Mouse (Mus musculus): ENCODE results near the gene Hesx1.
"Not testable (repeated sequence)": the region's sequence is repeated elsewhere in the genome, so short reads cannot be mapped to it uniquely, and the experiment has no call there.

The Hesx1 gene

DNA sequence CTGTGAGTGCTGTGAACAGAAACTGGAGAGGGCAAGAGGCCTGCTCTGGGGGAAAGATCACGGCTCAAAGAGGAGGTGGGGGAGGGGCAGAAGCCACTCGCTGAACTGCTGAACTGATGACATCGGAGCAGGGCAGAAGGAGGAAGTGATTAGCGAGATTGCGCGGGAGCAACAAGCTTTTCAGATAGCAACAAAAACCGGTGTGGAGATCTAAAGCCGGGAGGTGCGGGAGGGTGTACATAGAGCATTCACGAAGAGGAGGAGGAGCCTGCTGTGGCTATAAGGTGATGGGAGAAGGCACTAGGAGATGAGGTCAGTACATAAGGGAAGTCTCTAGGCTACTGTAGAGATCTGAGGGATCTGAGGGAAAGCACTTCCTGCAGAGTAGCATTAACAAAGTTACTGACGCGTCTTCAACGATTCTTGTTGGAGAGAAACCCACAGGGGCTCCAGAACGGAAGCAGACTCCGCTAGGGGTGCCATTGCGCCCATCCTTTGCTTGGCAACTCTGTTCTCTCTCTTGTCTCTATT is at the start of gene Hesx1:
Gene Hesx1 (plus strand): TSS at position 206 of the 531 bp plus-strand sequence.
- DNase-seq (ENCODE audit: low spot score in 2 of 2), result peak; percentile 11 to 30

DNA sequence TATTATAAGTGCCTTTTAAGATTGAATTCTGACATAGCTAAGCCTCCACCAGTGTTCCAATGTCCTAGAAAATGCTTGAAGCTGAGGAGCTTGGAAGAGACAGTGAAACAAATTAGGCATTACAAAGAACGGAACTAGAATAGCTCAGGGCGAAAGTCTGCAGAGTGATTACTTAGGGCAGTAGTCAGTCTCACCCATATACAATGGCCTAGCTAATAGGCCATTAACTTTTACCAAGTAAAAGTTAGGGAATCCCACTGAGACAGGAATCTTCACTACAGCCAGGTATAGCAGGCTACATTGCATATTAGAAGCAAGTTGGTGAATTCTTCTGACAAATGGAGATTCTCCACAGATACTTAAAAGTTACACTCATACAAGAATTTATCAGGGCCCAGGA is 38.1 kb upstream of the Hesx1 start:
- not testable (repeated sequence) for DNase-seq (ENCODE audit: low spot score in 2 of 2)

DNA sequence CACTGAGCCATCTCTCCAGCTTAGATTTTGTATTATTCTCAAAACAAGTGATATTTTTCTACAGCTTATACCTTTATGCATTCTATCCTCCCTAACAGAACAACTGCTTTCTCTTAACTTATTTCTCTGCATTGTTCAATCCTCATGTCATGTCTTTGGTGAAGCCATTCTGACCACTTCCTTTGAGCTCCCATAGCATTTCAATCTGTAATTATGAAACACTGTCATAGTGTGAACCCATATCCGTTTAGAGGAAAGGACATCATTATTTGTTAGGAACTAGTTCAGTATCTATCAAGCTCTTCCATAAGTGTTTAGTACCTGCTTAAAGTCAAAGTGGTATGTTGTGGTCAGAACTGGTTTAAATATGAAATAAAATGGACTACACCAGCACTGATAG is 33.7 kb upstream of the Hesx1 start:
- no peak for DNase-seq (ENCODE audit: low spot score in 2 of 2)

DNA sequence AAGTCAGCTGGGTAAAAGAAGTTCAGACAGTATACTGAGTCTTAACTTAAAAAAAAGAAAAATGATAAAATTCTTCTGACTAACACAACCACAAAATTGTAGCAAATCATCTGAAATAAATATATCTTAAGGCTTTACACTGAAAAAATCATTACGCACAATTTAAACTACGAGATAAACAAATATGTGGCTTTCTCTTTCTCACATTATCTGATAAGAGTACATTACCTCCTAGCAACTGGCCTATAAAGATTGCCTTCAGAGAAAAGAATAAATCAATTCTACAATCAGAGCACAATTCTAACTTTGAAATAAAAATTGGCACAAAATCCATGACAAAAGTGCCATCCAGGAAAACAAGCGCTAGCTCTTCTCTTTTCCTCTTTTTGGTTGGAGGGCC is 25.1 kb upstream of the Hesx1 start:
- no peak for DNase-seq (ENCODE audit: low spot score in 2 of 2)

DNA sequence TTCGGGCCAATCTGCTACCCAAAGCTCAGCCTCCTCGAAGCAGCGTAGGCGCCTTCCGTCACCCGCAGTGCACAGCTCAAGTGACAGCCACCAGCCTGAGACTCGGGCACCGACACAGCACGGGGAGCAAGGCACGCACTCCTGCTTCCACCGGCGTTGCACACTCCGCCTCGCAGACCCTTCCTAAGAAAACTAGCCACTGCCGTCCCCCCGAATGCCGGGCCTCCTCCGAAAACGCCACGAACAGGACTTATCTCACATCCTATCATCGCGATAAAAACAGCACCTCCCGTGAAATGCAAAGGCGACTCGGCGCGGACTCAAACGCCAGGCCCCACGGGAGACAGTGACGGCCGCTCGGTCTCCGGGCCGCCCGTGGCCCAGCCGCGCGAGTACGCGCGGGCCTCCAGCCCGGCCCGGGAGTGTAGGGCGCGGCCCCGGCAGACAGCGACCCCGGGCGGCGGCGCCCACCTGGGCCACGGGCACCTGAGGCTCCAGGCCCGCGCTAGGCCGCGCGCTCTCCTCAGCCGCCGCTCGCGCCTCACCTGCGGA is 24.3 kb upstream of the Hesx1 start:
- DNase-seq (ENCODE audit: low spot score in 2 of 2), result peak in 1 of 2 experiments; percentile 62

DNA sequence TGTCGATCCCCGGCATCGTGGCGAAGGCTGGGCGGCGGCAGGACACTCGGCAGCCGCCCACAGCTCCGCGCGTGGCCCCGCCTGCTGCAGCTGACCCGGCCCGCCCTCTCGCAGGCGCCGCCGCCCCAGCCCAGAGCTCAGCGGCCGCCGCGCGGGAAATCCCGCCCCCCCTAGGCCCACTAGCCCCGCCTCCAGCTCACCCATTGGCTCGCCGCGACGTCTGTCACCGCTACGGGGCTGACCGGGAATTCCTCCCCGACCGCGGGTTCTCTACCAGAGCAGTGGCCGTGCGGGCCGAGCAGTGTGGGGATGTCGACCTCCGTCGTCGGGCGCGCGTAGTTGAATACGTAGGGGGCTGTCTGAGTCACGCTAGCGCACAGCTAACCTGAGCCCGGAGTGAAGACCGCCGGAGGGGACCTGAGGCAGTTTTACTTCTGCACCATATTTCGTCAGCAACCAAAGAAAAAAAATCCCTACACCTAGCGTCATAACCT is 23.7 kb upstream of the Hesx1 start:
- peak; percentile 95 to 97 for DNase-seq (ENCODE audit: low spot score in 2 of 2)

DNA sequence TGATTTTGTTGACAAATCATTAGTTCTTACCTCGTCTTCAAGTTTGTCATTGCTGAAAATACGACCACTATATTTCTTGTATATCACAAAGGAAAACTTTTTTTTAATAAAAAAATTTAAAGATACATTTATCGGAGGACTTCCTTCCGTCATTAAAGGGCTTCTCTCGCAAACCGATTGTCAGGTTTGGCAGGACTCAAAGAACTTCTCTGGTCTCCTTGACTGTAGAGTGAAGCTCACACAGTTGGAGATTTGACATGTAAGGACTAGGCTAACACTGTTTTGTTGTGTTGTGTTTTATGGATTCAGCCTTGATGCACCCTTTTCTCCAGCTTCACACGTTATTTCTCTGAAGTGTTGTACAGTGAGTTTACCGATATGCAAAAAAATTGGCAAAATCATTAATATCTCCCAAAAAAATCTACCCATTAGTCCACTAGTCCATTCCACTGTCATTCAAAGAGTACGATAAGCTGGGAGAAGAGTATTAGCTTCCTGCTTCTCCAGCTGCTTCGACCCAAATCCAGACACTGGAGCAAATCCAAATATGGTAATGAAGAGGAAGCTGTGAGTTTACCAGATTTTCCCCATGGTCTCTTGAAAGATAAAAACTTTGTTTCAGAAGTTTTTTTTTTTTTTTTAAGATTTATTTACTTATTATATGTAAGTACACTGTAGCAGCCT is 23.0 kb upstream of the Hesx1 start, which contains the start of gene Appl1:
Gene Appl1 (minus strand): TSS at position 127 of the 684 bp plus-strand sequence.
- no peak for DNase-seq (ENCODE audit: low spot score in 2 of 2)

DNA sequence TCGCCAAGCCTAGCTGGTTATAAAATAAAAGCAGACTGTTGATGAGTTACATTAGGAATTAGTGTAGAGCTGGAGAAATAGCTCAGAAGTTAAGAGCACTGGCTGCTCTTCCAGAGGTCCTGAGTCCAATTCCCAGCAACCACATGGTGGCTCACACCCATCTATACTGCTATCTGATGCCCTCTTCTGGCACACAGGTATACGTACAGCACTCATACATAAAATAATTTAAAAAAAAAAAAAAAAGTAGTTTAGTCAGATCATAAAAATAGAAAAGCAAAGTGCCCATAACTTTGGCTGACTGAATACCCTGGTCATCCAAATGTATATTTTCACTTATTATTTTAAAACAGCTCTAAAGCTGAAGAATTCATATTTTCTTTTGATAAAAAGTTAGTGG is 21.1 kb upstream of the Hesx1 start:
- DNase-seq (ENCODE audit: low spot score in 2 of 2), result no peak

DNA sequence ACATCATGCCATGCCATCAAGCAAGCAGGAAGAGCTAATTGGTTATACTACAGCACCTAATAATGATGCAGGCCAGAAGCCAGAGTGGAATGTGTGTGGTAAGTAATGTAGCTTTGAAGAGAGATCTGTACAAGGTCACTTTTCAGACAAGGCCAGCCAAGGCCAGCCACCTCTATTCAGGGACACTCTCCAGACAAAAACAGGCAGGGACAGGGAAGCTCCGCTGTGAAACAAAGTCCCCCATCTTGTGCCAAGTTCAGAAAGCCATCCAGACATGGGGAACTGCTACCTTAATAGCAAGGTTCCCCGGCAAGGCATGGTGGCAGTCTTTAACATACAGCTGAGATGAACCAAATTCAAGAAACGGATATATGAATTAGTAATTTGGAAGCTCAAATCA is 18.7 kb upstream of the Hesx1 start:
- DNase-seq (ENCODE audit: low spot score in 2 of 2), result no peak

DNA sequence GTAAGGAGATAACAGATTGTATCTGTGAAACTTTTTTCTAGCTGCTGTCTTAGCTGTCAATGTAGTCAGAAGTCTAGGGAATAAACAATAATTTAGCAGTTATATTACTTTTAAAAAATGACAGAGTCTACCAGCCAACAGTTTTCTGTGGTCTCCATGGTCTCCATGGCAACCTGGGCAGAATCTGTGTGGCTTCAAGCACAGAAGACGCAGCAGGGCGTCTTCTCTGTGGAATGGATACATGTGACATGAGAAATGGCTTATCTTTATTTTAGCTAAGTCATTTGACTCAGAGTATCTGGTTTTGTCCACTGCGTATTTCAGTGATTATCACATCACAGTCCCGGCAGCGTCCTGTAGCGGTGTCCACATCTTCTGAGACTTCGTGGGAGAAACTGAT is 18.0 kb upstream of the Hesx1 start:
- no peak for DNase-seq (ENCODE audit: low spot score in 2 of 2)

DNA sequence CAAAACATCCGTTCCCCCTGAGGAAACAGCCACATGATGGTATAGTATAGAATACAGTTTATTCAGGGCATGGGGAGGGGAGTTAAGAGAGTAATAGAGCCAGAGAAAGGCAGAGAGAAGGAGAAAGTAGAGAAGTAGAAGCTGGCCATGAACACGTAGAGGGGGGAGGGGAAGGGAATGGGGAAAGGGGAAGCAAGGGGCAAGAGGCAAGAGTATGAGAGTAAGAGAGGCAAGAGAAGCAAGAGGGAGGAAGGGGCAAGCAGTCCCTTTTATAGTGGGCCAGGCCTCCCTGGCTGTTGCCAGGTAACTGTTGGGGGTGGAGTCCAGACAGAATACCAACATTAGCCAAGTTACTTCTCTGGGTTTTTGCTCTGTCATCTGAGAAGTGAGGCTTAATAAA is 16.7 kb upstream of the Hesx1 start:
- DNase-seq (ENCODE audit: low spot score in 2 of 2), result no peak

DNA sequence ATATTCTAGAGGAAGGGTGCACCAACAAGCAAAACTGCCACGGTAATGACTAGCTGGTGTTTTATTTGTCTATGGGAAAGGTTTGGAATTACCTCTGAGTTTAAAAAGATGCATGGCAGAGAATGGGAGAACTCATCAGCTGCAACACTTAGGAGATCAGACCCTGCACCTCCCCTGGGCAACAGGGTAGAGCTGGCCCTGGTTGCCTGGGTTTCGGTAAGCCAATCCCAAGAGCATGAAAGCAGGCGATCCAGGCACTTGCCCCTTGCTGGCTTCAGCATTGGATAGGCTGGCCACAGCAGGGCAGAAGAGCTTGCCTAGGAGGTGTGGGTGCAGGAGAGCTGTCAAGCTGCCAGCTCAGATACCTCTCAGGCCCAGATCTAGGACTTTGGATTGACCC is 14.4 kb upstream of the Hesx1 start:
- no peak for DNase-seq (ENCODE audit: low spot score in 2 of 2)

DNA sequence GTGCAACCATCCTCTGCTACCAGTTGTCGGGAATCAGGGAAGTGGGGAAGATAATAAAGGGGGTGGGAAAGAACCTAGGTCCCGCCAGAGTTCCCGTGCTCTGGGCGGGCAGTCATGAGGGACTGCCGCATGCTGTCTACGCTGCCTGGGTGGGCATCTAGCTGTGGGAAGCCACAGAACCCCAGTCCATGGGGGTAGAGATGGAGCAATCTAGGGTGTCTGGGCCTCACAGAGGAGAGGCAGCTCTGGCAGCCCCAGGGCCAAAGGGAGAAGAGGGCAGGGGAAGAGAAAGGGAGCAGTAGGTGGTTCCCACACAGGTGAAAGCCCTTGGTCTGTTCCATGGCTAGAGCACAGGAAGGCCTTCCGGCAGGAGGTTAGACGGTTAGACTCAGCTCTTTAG is 13.2 kb upstream of the Hesx1 start:
- DNase-seq (ENCODE audit: low spot score in 2 of 2), result no peak

DNA sequence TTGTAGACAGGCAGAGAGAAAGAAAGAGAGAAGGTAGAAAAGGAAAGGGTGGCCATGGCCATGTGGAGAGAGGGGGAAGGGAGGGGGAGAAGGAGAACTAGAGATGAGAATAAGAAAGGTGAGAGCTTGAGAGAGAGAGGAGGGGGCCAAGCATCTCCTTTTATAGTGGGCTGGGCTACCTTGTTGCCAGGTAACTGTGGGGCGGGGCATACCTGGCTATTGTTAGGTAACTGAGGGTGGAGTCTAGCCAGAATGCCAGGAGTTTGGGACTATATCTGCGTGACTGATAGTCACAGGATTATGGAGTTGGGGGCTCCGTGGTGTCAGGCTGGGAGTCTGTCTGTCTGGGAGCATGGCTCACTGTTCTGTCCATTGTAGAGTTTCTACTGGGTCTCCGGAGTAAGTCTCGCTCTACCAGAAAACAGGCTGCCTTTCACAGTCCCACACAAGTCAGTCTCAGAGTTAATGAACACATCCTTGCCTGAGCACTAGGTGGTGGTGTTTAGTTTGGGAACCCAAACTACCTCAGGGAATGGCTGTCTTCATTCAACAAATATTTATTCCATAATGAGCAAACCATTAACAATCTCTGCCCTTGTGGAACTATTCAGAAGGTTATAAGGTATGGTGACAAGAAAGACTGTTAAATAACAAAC is 12.6 kb upstream of the Hesx1 start:
- DNase-seq (ENCODE audit: low spot score in 2 of 2), result no peak

DNA sequence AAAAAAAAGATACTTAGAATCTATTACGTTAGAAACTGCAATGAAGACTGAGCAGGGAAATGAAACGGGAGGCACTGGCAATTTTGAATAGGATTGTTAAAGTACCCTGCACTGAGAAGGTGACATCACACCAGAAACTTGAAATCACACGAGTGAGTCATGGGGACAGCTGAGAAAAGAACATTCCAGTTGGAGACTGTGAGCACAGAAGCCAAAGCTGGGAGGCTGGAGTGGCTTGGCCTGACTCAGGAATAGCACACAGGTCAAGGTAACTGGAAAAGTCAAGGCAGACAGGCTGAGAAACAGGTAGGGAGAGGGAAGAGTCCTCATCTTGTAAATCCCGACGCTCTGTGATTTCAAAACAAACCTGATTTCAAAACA is 12.1 kb upstream of the Hesx1 start:
- DNase-seq (ENCODE audit: low spot score in 2 of 2), result no peak

DNA sequence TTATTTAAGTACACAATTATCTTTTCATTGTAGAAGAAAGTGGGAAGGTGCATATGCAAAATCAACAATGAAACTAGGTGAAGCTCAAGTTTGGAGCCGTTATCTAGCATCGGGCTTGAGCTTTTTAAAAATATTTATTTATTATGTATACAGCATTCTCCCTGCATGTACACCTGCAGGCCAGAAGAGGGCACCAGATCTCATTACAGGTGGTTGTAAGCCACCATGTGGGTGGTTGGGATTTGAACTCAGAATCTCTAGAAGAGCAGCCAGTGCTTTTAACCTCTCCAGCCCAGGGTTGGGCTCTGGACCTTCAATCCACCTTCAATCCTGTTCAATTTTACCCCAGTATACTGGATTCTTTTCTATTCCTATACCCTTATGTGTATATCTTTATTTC is 5.5 kb upstream of the Hesx1 start:
- no peak for DNase-seq (ENCODE audit: low spot score in 2 of 2)

DNA sequence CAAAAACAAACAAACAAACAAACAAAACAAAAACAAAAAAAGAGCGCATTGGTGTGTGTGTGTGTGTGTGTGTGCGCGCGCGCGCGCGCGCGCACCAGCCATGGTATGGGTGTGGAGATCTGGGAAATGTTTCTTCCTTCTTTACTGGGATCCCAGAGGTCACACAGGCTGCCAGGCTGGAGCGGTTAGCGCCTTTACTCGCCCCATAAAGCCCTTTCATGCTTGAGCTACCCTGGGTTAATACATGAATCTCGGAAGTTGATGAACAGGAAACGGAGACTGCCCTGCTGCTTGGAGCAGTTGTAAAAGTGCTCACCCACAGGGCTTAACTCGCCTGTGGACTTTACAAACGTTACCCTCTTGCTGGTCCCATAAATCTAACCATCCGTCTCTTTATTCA is 2.6 kb upstream of the Hesx1 start:
- no peak for DNase-seq (ENCODE audit: low spot score in 2 of 2)

DNA sequence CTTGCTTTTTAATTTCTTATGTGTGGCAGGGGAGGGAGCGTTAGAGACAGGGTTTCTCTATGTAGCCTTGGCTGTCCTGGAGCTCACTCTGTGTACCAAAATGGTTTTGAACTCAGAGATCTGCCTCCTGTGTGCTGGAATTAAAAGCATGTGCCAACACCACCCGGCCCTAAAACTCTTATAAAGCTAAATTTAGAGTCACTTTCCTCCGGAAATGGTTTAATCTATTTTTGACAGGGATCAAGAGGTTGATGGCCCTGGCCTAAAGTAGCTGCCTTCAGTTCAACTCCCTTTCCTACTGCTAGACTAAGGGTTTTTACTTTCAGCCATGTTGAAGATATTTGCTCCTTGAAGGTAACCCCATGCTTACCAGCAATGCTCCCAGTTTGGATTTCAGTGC is 789 bp upstream of the Hesx1 start:
- DNase-seq (ENCODE audit: low spot score in 2 of 2), result no peak

DNA sequence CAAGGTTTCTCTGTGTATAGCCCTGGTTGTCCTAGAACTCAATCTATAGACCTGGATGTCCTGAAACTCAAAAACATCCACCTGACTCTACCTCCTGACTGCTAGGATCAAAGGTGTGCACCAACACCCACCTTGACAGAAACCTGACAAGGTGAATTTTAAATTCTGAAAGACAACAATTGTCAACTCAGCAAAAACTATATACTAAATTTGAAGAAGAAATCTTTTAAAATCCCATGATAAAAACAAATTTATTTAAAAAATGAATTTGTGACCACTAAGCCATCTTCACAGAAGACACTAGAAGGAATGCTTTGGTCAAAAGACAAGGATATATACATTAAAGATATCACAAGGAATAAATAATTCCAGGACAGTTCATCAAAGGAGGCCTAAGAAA is 2.0 kb downstream of the Hesx1 start:
- no peak for DNase-seq (ENCODE audit: low spot score in 2 of 2)

DNA sequence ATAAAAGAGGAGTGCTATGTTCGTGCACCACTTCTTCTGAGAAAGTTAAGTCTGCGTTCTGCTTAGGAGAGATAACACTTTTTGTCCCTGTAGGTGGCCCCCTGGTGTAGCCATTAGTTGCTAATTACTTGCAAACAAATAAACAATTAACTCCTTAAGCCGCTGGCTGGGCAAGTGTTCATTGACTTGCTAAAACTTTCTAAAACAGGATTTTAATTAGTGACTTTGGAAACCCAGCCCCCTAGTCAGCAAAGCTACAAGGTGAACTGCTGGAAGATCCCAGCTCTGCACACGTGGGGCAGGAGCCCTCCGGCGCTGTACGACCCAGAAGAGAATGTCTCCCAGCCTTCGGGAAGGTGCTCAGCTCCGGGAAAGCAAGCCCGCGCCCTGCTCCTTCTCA is 6.2 kb downstream of the Hesx1 start:
- no peak for DNase-seq (ENCODE audit: low spot score in 2 of 2)

DNA sequence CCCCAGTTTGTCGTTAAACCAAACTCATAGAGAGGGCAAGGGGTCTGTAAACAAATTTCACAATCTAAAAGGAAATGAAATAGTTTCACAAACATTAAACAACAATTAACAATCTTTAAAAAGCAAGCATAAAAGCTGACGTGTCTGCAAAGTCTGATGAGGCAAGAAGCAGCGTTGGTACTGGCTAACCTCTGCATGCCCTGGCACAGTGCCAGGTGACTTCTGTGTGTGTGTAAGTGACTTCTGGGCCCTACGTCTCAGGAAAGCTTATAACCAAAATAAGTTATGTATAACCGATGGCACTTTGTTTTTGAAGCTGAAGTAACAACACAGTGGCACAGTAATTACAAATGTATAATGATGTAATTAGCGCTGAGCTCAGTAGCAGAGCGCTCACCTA is 10.7 kb downstream of the Hesx1 start:
- DNase-seq (ENCODE audit: low spot score in 2 of 2), result no peak

DNA sequence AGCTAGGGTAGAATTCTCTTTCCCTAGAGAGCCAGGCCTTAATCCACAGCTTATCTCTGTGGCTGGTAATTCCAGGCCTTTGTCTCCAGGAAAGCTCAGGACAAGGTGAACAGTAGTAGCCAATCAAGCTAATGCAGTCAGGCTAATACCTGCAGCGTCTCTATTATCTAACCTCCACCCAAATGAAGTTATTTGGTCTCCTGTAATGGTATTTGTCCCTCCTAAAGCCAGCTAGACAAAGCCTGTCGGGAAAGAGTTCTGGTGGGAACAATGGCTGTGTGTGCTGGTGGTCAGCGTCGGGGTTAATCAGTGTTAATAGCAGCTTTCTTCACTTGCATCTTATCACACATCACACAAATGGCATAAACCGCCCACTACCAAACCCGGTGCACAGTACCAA is 11.7 kb downstream of the Hesx1 start:
- DNase-seq (ENCODE audit: low spot score in 2 of 2), result no peak

DNA sequence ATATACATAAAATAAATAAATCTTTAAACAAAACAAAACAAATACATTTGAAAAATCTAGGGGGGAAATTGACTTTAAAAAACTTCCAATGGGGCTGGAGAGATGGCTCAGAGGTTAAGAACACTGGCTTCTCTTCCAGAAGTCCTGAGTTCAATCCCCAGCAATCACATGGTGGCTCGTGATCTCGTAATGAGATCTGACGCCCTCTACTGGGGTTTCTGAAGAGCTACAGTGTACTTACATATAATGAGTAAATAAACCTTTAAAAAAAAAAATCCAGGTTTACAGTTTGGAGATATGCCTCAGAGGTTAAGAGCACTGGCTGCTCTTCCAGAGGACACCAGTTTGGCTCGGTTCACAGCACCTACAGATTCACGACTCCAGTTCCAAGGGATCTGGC is 17.3 kb downstream of the Hesx1 start:
- no peak for DNase-seq (ENCODE audit: low spot score in 2 of 2)

All from urinary bladder, adult 18-20 months (tissue).